Mouse (Mus musculus): ENCODE data around the gene Nubp1. TPM values are rescaled to one million over a fixed set of nuclear protein-coding genes. Genes with fewer than 3 reads are reported as not detected.

Nubp1 gene
- polyA plus RNA-seq, 1 experiment = 19.0 TPM

DNA sequence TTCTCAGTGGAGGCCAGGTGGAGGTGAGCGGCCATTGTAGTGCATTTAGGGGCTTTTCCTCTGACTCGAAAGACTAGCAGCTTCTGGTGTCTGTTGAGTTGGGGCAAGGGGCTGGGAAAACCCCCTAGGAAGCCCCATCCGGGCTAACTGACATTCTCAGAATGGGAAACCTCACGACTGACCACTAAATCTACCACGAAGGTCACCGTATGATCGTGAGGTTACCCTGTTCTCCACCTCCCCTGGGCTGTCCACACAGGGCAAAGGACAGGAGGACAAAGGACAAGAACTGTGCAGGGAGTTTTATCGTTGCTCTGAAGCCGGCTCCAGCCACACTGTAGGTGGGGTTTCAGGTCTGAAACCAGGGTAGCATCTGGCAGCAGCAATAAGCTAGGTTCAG is 37.2 kb downstream of the Nubp1 start:
- Histone ChIP-seq H3K27me3 (ENCODE audit: control insufficient read depth, insufficient read depth, low read length) (no peaks in the 10 kb centered on the region), H3K4me1 (ENCODE audit: control insufficient read depth, insufficient read depth, low read length) (peaks cover 10% of the 10 kb centered on the region), H3K27ac (ENCODE audit: control insufficient read depth, insufficient read depth, low read depth, low read length) (no peak overlapping the region), H3K36me3 (ENCODE audit: control insufficient read depth, insufficient read depth, low read length) (no peaks in the 10 kb centered on the region), H3K4me3 (ENCODE audit: control insufficient read depth, low read depth, low read length) (no peak overlapping the region)
- TF ChIP-seq POLR2A (IDR thresholded peaks at IDR 0.05; ENCODE audit: control insufficient read depth, low read depth, low read length) (no peak), CTCF (IDR thresholded peaks at IDR 0.05; ENCODE audit: control insufficient read depth, insufficient read depth, insufficient replicate concordance, low read depth, low read length) (no peak)

- Histone ChIP-seq H3K4me3 (ENCODE audit: control insufficient read depth, low read depth, low read length) (no peak overlapping the region), H3K4me1 (ENCODE audit: control insufficient read depth, insufficient read depth, low read length) (peaks cover 9% of the 10 kb centered on the region), H3K27me3 (ENCODE audit: control insufficient read depth, insufficient read depth, low read length) (no peaks in the 10 kb centered on the region), H3K36me3 (ENCODE audit: control insufficient read depth, insufficient read depth, low read length) (no peaks in the 10 kb centered on the region), H3K27ac (ENCODE audit: control insufficient read depth, insufficient read depth, low read depth, low read length) (no peak overlapping the region)
- TF ChIP-seq POLR2A (IDR thresholded peaks at IDR 0.05; ENCODE audit: control insufficient read depth, low read depth, low read length) (no peak), CTCF (IDR thresholded peaks at IDR 0.05; ENCODE audit: control insufficient read depth, insufficient read depth, insufficient replicate concordance, low read depth, low read length) (no peak)
Observed at GRCm38 (mm10) chr16:10451906-10452305, 40.2 kb downstream of the Nubp1 start.

DNA sequence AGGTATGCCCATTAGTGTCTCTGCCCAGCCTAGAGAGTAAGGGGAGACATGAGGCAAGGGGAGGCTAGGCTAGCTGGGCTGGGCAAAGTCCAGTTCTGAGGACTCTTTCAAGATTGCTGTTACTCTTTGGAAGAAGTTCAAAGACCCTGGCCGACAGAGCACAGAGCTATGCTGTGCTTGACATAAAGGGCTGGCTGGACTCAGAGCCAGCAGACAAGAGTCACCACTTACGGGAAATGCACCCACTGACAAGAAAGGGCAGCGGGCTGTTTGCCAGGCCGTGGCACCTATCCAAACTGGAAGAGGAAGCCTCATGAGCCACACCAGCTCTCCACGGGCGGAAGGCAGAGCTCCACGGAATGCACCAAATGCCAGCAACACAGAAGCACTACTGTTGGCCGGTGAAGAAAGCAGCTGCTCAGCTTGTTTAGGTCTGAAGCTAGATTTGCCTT is 40.7 kb downstream of the Nubp1 start:
- TF ChIP-seq POLR2A (IDR thresholded peaks at IDR 0.05; ENCODE audit: control insufficient read depth, low read depth, low read length) (no peak), CTCF (IDR thresholded peaks at IDR 0.05; ENCODE audit: control insufficient read depth, insufficient read depth, insufficient replicate concordance, low read depth, low read length) (no peak)
- no peaks in the 10 kb centered on the region for H3K27me3 ChIP-seq (ENCODE audit: control insufficient read depth, insufficient read depth, low read length)
- H3K4me1 ChIP-seq (ENCODE audit: control insufficient read depth, insufficient read depth, low read length) = peaks cover 5% of the 10 kb centered on the region
- H3K27ac ChIP-seq (ENCODE audit: control insufficient read depth, insufficient read depth, low read depth, low read length) = no peak overlapping the region
- H3K4me3 ChIP-seq (ENCODE audit: control insufficient read depth, low read depth, low read length) = no peak overlapping the region
- no peaks in the 10 kb centered on the region for H3K36me3 ChIP-seq (ENCODE audit: control insufficient read depth, insufficient read depth, low read length)

GRCm38 (mm10) chr16:10453872-10454582 is 42.3 kb downstream of the Nubp1 start:
- H3K27me3 ChIP-seq (ENCODE audit: control insufficient read depth, insufficient read depth, low read length) = no peaks in the 10 kb centered on the region
- no peak overlapping the region for H3K27ac ChIP-seq (ENCODE audit: control insufficient read depth, insufficient read depth, low read depth, low read length)
- no peaks in the 10 kb centered on the region for H3K4me1 ChIP-seq (ENCODE audit: control insufficient read depth, insufficient read depth, low read length)
- no peak for TF ChIP-seq POLR2A (IDR thresholded peaks at IDR 0.05; ENCODE audit: control insufficient read depth, low read depth, low read length)
- no peak for TF ChIP-seq CTCF (IDR thresholded peaks at IDR 0.05; ENCODE audit: control insufficient read depth, insufficient read depth, insufficient replicate concordance, low read depth, low read length)
- H3K4me3 ChIP-seq (ENCODE audit: control insufficient read depth, low read depth, low read length) = no peak overlapping the region
- H3K36me3 ChIP-seq (ENCODE audit: control insufficient read depth, insufficient read depth, low read length) = no peaks in the 10 kb centered on the region

DNA sequence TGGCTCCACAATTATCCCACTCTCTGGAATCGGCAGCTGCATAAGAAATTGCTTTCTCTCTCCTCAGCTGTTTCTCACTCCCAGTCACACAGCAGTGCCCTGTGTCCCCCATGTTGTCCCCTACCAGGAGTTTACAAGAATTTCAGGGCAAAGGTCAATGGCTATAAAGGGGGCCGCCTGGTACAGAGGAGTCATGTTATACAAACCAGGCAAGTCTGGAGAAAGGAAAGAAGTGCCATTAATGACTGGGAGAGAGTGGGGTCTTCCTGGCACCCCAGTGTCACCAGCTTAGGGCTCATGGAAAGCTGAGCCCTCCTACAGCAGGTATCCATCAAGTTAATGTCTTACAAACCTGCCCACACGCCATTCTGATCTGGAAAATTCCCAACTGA is 42.8 kb downstream of the Nubp1 start:
- Histone ChIP-seq H3K4me1 (ENCODE audit: control insufficient read depth, insufficient read depth, low read length) (no peaks in the 10 kb centered on the region), H3K4me3 (ENCODE audit: control insufficient read depth, low read depth, low read length) (no peak overlapping the region), H3K36me3 (ENCODE audit: control insufficient read depth, insufficient read depth, low read length) (no peaks in the 10 kb centered on the region), H3K27me3 (ENCODE audit: control insufficient read depth, insufficient read depth, low read length) (no peaks in the 10 kb centered on the region), H3K27ac (ENCODE audit: control insufficient read depth, insufficient read depth, low read depth, low read length) (no peak overlapping the region)
- TF ChIP-seq CTCF (IDR thresholded peaks at IDR 0.05; ENCODE audit: control insufficient read depth, insufficient read depth, insufficient replicate concordance, low read depth, low read length) = no peak
- no peak for TF ChIP-seq POLR2A (IDR thresholded peaks at IDR 0.05; ENCODE audit: control insufficient read depth, low read depth, low read length)

DNA sequence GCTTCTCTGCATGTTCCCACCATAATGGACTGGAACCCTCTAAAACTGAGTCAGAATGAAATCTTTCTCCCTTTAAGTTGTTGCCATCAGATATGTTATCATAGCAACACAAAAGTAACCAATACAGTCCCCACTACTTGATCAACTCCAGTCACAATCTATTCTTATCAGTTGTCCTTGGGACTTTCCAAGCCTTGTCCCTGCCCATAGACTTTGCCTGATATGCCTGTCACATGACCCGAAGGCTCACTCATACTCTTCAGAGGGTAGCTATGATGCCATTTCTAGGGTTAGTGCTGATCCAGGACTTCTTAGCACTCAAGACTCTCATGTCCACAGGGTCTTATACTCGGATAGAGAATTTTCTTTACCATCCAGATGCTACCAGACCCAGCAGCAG is 48.4 kb downstream of the Nubp1 start:
- H3K4me3 ChIP-seq (ENCODE audit: control insufficient read depth, low read depth, low read length) = no peak overlapping the region
- TF ChIP-seq CTCF (IDR thresholded peaks at IDR 0.05; ENCODE audit: control insufficient read depth, insufficient read depth, insufficient replicate concordance, low read depth, low read length) (no peak), POLR2A (IDR thresholded peaks at IDR 0.05; ENCODE audit: control insufficient read depth, low read depth, low read length) (no peak)
- H3K27ac ChIP-seq (ENCODE audit: control insufficient read depth, insufficient read depth, low read depth, low read length) = no peak overlapping the region
- no peaks in the 10 kb centered on the region for H3K4me1 ChIP-seq (ENCODE audit: control insufficient read depth, insufficient read depth, low read length)
- no peaks in the 10 kb centered on the region for H3K36me3 ChIP-seq (ENCODE audit: control insufficient read depth, insufficient read depth, low read length)
- H3K27me3 ChIP-seq (ENCODE audit: control insufficient read depth, insufficient read depth, low read length) = no peaks in the 10 kb centered on the region

- no peaks in the 10 kb centered on the region for H3K27me3 ChIP-seq (ENCODE audit: control insufficient read depth, insufficient read depth, low read length)
- H3K27ac ChIP-seq (ENCODE audit: control insufficient read depth, insufficient read depth, low read depth, low read length) = no peak overlapping the region
- no peak for TF ChIP-seq POLR2A (IDR thresholded peaks at IDR 0.05; ENCODE audit: control insufficient read depth, low read depth, low read length)
- TF ChIP-seq CTCF (IDR thresholded peaks at IDR 0.05; ENCODE audit: control insufficient read depth, insufficient read depth, insufficient replicate concordance, low read depth, low read length) = no peak
- H3K4me3 ChIP-seq (ENCODE audit: control insufficient read depth, low read depth, low read length) = no peak overlapping the region
- H3K4me1 ChIP-seq (ENCODE audit: control insufficient read depth, insufficient read depth, low read length) = no peaks in the 10 kb centered on the region
- no peaks in the 10 kb centered on the region for H3K36me3 ChIP-seq (ENCODE audit: control insufficient read depth, insufficient read depth, low read length)
Observed at GRCm38 (mm10) chr16:10461178-10461577, 49.4 kb downstream of the Nubp1 start.
